Mouse (Mus musculus): Measurements from ENCODE around the gene Def6.

Def6 gene

DNA sequence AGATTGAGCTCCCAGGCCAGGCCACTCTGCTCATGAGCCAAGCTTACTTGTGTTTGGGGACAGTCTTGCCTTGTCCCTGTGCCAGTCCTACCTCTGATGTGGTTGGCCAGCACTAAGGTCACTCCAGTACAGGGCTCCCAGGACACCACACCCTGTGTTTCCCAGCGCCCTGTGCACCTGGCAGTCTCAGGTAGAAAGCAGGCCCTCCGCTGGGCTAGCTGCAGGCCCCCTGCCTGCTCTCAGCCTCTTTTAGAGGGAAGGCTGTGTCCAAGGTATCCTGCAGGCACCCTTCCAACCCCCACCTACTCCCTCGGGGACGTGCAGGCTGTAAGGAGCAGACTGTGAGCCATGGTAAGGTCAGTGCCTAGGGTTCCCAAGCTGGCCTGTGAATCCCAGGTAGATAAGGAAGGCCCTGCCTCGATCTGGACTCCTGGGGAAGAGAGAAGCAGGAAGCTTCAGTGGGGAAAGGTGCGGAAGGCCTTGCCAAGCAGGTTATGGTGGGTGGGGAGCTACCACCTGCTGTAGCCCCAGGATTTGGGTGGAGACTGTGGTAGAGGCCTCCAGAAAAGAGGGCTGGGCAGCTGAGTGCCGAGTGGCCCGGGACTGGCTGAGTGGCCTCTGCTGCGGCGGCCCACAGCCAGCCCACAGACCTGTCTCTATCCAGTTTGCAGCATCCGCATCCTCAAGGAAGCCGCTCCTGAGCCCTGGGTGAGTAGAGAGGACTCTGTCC is 64.1 kb downstream of the Def6 start:
- no peak for DNase-seq (ENCODE audit: extremely low spot score, low read depth, low spot score)

DNA sequence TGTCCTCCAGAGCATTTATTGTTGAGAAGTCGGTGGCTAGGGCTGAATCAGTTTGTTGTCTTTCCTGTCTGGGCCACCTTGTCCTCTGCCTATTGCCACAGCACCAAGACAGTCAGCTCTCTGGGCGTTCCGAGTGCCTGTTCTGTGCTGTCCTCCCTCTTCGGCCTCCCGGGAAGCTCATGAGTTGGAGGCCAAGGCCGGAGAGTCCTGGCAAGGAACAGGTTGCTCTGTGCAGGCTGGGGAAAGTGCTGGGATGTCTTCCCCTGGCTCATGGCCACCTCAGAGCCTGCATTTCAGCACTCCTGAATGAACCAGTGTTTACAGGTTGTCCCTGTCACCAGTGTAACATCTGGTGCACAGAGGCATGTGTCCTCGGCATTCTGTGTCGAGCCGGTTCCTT is 64.7 kb downstream of the Def6 start:
- no peak for DNase-seq (ENCODE audit: extremely low spot score, low read depth, low spot score)

GRCm38 (mm10) chr17:28272837-28273236 is 65.3 kb downstream of the Def6 start:
- DNase-seq (ENCODE audit: extremely low spot score, low read depth, low spot score): no peak

GRCm38 (mm10) chr17:28274739-28275138 is 67.2 kb downstream of the Def6 start:
- DNase-seq (ENCODE audit: extremely low spot score, low read depth, low spot score): no peak

GRCm38 (mm10) chr17:28277226-28277625 is 69.6 kb downstream of the Def6 start:
- DNase-seq (ENCODE audit: extremely low spot score, low read depth, low spot score): no peak

DNA sequence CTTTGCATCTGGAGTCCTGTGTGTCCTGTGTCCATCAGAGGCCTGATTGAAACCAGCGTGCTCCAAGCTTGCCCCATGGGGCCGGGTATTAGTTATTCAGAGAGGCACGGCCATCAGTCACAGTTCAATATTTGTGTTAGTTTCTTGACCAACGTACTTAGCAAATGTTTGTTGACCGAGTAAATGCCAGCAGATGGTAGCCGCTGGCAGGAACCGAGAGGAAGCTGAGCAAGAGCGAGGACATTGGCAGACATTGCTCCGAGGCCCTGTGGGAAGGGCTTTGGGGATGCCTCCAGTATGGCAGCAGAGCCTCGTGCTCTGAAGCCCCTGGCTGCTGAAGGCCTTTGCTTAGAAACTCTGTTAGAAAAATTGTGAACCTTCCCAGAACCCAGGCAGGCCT is 70.1 kb downstream of the Def6 start:
- no peak for DNase-seq (ENCODE audit: extremely low spot score, low read depth, low spot score)

DNA sequence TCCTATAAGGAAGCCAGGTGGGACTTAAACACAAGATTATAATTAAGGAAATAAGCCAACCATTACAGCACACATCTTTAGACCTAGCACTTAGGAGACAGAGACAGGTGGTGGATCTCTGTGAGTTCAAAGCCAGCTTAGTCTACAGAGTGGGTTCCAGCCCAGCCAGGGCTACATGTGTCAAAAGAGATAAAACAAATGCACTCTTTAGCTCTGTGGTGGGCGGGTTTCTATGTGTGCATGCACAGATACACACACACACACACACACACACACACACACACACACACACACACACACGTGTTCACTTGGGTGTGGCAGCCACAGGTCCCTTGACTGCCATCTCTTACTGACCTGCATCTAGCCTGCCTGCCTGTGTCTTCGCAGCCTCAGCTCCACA is 70.6 kb downstream of the Def6 start:
- DNase-seq (ENCODE audit: extremely low spot score, low read depth, low spot score): no peak

All from hindlimb bud, embryonic 11.5 days (tissue).